Mouse (Mus musculus) liver, embryonic 14.5 days (tissue): ENCODE data around the gene Pax4.

ENCODE experiments used
- CTCF ChIP-seq: IDR thresholded peaks from 2 replicates; pipeline ENCODE4 v1.5.1; 2016; ENCODE audit warnings: antibody characterized with exemption, low read depth, control low read depth
- EP300 ChIP-seq: IDR thresholded peaks from 2 replicates; pipeline ENCODE4 v1.6.1; 2016; ENCODE audit warnings: antibody characterized with exemption, low read depth

DNA sequence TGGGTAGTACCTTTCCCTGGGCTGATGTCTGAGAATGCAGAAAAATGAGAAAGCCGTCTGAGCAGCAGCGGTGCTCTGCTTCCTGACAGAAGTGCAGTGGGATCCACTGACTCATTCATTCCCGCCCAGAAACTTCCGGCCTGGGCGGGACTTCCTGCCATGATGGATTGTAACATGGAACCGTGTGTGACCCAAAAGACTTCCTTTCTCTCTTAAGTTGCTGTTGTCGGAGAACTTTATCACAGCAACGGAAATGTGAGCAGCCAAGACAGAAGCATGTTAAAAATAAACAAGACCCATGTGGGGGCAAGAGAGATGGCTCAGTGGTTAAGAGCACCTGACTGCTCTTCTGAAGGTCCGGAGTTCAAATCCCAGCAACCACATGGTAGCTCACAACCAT lies 39.1 kb downstream of the Pax4 start:
- TF ChIP-seq EP300 (no peak), CTCF (no peak)
